Mouse (Mus musculus) embryo, embryonic 9.5 days (tissue): ENCODE data around the gene Gpd2.

ENCODE experiments used
- DNase-seq: peaks from one replicate; pipeline ENCODE4 v3.0.0-alpha.2; 2017; ENCODE audit errors: extremely low spot score

Gene Gpd2

DNA sequence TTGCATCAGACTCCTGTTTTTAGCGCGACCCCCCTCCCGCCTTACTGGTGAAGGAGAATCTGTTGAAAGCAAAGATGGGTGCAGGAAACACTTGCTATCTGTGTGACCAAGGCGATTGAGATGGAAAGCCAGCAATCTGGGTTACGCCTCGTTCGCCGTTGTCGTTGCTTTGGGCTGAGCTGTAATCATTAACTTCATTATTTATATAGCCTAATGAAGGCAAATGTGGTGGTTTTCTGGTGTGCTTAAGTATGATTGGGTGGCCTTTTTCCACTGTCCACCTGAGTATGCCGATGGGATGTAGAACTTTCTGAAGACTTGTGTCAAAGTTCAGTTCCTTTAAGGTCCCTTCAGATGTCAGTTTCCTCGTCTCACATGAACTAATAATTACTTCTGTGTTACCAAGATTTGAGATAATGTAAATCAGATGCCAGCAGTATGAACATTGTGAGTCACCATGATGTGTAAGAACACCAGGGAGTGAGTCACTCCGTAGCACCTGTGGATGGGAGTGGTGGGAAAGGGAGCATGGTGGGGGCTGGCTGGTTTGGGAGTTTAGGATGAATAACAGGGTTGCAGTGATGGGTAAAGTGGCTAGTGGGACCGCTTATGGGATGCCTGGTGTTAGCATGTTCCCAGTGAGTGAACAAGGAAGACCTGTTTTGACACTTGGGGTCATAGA lies 14.3 kb downstream of the Gpd2 start:
- no peak for DNase-seq

DNA sequence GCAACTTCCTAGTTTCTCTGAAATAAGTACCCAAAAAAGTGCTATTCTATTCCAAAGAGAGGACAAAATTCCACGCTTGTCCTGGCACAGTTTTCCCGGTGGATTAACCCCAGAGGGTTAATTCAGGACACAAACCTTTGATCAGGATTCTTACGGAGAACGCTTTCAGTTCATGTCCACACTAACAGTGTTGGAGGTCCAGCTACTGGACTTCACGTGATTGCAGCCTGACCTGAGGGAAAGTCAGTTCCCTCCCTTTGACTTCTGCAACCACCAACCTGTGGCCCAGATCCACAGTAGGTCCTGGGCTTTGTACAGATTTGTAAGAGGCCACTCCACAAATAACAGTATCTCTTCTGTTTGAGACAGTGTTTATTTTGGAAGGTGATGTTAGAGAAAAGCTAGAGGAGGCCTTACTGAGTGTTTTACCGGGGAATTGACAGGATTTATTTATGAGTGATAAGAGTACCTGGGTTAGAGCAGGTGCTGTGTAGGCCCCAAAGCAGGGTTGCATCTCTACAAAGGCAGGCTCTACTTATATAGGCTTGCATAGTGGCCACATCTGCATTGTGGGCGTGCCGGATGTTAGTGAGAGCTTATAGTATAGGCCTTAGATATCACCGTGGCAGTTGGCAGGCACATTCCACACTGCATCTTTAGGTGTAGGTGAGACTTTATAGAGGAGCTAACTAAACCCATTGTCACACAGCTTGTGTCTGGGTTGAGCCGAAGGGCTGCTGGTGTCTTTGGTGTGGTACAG lies 15.3 kb downstream of the Gpd2 start:
- DNase-seq: no peak

DNA sequence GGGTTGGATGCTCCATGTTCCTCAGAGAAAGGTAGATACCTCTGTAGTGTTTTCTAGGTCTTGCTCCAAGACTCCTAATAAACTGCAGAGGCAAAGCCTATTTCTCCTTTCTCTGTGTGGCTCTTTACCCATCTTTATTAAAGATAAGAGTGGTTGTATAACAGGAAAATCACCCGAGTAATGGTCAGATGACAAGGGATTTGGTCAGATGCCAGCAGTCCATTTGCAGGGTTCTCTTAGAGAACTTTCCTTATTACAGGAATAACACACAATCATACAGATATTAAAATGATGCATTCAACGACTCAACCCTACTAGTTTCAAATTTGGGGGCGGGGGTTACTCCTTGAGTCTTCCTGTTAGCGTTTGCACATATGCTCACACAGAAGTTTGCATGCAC lies 16.8 kb downstream of the Gpd2 start:
- DNase-seq: no peak

DNA sequence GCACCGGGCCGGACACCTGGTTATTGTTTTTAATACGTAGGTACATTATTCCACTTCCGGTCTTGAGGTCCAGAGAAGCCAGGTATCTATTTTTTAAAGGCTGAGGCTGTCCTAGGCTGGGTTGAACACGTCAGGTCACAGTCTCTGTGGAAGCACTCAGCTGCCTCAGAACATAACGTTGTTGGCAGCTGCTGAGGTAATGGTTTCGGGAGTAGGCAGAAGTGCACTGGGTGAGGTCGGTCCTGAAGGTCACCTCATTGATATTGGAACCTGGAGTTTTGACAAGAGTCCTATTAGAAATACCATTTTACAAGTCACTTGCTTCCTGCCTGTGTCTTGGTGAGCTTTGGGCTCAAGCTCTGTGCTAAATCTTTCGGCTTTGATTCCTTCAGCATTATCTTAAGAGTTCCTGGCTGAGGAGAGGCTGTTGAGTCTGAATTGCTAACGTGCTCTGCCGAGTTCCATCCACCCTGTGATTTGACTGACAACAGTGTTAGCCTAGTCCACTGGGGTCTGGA lies 17.8 kb downstream of the Gpd2 start:
- no peak for DNase-seq

DNA sequence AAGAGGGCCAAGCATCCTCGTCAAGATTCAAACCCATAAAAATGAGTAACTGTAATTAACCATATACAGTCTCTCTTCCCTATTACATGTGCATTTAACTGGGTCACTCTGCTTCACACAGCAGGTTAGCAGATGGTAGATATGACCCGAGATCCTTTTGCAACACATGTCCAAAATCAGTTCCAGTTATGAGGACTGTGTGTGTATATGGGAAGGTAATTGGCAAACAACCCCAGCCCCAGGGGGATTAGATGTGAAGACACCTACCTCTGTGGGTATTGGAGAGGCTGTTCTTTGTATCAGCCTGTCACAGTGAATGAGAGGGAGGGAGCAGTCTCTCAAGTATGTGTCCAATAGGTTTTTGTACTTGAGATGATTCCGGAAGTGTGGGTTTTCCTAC lies 18.4 kb downstream of the Gpd2 start:
- DNase-seq: no peak

DNA sequence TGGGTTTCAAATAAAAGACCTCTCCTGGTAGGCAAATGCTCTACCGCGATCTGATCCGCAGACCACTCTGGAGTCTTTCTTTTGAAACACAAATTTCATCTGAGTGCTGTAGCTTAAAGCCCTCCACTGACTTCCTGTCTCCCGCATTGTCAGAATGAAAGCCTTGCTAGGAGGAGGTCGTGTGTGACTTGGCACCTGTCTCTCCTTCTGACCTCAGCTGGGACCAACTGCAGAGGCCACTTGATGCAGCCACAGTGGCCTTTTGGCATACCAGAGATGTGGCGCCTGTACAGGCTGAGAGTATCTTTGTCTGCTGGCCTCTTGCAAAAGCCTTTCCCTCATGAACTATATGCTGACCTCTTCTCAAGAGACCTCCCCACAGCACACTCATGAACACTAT lies 19.0 kb downstream of the Gpd2 start:
- no peak for DNase-seq

DNA sequence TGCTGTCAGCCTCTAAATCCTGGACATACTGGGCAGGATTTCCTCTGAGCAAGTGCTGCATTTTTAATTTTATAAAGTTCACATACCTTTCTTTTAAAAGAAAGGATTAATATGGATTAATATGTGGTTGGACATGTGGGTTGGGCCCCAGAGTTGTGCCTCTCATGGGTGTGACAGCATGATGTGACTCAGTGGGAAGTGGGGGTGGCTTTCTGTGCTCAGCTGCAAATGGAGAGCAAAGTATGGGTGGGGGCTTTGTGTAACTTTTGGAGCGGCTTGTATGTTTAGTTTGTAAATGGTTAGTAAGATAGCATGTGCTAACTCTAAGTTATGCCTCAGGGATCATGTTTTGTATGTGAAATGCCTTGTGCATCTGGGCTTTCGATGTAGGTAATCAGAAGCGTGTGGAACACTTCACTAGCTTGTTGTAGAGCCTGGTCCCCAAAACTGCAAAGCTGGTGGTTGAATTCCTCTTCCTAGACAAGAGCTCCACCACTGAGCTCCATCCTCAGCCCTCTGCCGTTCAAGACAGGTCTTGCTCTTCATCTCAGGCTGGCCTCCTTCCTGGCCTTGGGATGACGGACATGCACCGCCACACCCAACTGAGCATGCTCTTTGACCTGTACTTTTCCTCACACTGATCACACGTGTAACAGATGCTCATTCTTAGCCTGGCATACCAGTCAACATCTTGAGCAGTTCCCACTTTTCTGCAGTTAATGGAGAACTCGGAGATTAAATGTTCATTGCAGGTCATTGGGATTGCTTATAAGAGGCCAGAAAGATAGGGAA lies 24.0 kb downstream of the Gpd2 start:
- no peak for DNase-seq

DNA sequence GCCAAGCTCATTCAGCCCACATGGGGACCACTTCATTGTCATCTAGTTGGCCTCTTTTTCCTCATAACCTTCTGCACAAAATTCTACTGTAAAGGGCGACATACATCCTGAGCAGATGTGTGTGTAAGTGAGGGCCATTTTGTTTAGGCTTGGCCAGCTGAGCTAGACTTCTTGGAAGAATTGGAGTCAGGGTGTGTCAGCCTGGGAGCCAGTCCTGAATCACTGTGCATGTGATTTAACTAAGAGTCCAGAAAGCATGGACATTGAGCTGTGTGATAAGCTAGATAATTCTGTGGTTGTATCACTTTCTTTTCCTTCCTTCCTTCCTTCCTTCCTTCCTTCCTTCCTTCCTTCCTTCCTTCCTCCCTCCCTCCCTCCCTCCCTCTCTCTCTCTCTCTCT lies 26.0 kb downstream of the Gpd2 start:
- no peak for DNase-seq

DNA sequence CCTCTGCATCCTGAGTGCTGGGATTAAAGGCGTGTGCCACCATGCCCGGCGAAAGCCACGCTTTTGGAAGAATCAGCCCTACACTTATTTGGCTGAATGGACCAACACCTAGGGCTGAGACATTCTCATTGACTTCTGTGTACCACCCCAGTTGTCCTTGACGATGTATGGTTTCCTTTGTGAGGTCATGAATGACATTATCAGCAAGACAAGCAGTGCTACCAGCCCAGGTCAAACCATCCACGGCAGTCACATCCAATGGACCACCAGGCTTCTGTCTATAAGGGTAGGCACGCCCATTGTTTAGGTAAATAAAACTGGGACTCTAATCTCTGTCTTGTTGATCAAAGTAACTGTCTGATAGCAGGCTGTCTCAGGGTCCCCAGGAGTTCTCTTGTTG lies 27.5 kb downstream of the Gpd2 start:
- DNase-seq: no peak

DNA sequence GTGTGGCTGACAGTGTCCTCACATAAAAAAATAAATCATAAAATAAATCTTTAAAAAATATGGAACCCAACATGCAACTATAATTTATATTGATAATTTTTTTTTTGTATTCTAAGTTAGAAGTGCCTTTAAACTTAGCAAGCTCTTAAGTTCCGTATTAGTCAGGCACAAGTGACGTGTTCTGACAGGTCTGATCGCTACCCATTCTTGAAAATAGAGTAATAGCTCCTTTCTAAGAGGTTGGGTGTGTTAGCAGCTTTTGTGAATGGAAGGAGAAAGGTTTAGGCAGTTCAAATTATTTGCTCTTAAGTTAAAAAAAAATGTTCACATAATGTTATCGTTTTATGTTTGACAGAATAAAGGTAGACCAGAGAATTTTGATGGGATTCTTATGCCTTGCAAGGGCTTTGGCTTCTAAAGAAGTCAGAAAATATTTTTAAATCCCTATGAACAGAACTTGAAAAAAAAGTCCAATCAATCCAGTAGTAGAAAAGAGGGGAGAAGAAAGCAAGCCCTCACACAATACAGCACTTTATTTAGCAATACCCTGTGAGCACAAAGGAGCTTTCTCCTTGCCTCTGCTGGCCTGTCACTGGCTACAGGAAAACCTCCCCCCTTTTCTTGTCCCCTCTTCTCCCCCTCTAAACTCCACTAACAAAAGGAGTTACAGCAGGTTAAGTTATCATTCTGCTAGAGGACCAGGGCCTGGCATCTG lies 29.4 kb downstream of the Gpd2 start:
- DNase-seq: peak; percentile 52

DNA sequence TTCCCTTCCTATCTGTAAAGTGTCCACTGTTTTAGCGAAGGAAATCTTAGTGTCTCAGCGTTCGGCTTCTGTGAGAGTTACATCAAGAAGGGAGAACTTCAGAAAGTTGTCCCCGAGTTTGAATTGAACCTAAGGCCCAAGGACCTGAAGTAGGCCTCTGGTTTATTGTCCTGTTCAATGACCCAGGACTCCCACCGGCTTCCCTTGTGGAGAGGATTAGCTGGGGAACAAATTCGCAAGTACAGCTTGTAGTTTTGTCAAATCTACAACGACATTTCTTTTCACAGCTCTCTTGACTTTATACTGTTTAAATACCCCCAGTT lies 29.9 kb downstream of the Gpd2 start:
- no peak for DNase-seq

DNA sequence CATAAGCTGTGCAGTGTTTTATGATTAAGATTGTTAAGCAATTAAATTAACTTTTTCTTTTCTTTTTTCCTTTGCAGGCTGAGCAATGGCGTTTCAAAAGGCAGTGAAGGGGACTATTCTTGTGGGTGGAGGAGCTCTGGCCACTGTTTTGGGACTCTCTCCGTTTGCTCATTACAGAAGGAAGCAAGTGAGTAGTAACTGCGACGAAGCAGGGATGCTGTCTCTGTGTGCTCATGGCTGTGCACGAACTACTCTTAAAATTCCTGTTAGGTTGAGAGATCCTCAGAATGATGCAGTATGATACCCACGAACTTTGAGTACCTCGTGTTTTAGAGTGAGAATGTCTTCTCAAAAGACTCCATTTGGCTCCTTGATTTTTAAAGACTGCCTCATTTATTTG lies 30.5 kb downstream of the Gpd2 start:
- no peak for DNase-seq

DNA sequence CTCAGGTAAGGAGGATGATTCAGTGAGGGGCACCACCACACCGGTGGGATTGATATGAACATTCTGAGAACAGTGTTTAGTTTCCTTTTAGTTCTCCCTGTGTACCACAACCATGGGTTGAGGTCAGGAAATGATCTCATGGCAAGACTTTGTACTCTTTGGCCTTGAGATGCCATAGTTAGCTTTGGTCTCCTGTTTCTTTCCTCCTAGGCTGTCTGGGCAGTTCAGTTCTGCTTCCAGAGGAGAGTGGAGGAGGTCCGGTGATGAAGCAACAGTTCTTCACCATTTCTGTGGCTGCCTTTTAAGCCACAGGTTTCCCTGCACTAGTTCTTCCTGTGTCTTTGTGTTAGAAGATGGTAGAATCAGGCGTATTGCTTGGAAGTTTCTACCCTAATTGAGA lies 31.4 kb downstream of the Gpd2 start:
- DNase-seq: no peak

DNA sequence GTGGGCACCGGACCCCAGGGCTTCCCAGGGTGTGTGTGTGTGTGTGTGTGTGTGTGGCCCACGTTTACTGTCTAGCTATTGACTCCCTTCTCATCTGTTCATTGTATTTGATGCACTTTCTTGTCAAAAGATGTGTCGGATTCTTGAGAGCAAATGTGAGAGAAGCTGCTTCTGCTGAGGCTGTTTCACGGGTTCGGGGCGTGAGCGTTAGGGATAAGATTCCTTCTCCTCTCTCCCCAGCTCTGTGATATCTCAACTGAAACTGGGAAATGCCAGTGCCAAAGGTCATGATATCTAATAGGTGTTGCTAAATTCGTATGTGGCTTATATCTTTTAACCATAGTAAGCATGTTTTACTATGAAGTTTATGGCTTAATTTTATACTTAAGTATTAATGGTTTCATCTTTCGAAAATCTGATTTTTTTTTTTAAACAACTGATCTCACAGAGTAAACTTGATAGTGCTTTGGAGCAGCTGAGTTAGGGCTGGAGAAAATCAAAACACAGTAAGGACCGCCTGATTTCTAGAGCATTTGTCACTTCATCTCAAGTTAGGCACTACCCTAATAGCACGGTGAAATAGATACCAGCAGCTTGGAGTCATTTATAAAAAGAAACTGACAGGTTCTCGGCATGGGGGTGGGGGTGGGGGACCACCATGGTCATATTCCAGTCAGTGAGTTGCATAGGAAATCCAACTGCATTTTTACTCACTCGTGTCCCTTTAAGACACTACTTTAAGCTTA lies 32.4 kb downstream of the Gpd2 start:
- no peak for DNase-seq

DNA sequence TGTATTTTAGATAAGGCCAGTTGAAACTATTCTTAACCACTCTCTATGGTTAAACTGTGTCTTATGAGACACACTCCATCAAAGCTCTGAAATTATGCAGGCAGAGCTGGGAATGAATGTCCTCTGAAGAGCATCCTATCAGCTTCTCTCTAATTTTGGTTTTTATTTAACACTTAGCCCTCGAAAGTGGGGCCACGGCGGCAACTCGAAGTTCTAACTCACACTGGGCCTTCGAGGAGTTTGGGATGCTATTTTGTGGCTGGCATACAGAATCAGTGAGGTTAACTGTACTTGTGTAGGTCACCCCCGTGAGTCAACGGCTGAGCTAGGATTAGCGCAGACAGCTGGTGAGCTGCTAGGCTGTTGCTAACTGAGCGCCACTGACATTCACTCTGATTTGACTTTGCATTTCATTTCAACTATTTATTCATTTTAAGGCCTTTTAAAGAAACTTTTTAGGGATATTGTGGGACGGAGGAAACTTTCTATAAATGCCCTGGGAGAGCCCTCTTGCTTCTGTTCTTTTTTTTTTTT lies 42.8 kb downstream of the Gpd2 start:
- DNase-seq: no peak

DNA sequence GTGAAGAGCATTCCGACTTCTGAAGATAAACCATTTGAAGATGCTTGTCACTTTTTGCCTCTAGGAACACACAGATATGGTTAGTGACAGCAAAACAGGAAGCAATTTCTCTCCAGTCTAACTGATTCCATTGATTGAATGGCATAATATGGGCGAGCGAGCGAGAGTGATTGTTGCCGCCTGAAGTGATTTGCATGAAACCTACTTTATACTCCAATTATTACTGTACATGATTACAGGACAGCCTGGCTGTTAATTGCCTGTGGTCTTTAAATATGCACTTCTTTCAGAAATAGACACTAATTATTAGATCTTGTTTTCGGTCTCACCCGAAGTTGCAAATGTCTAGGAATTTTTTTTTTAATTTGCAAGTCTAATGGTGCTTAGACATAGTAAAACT lies 46.4 kb downstream of the Gpd2 start:
- no peak for DNase-seq

DNA sequence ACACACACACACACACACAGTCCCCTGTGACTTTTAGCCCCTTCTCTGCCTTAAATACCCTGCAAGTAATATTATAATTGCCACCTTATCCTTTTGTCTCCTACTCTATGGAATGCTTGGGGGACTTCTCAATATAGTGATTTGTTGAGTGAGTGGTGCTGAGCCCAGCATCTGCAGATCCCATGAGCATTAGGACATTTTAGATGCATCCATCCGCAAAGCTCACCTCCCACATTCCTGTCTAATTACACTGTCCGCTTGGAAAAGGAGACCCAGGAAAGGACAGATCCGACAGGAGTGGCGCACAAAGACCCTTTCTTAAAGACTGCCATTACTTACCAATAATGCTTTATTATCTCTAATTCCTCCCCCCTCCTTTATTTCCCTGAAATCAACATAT lies 47.8 kb downstream of the Gpd2 start:
- DNase-seq: no peak

DNA sequence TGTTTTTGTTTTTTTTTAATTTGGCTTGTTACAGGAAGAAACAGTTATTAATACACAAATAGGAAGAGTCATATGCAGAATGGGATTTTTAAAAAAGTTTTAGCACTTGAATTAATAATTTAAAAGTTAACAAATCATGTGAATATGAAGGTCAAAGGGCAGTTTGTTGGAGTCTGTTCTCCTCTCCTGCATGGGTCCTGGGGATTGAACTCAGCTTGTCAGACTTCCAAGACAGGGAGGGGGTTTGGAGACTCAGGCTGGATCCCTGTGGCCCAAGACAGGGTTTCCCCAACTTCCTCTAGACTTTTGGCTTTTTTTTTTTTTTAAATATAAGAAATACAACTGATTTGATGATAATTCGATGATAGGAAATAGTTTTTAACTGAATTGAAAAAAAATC lies 50.6 kb downstream of the Gpd2 start:
- DNase-seq: no peak

DNA sequence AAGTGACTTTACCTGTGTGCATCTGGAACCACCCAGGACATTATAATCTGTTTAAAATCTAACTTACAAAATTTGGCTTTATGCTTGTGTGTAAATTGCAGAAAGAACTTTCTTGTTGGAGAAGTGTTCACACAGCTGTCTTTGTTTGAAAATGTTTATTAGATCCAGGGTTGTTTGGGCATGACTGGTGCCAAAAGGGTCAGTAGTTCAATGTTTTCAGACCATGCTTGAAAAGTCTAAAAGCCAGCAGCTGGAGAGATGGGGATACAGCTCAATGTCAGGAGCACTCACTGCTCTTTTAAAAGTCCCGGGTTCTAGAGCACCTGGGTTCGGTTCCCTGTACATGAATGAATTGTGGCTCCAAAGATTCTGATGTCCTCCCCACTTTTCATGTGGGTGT lies 56.1 kb downstream of the Gpd2 start:
- no peak for DNase-seq

DNA sequence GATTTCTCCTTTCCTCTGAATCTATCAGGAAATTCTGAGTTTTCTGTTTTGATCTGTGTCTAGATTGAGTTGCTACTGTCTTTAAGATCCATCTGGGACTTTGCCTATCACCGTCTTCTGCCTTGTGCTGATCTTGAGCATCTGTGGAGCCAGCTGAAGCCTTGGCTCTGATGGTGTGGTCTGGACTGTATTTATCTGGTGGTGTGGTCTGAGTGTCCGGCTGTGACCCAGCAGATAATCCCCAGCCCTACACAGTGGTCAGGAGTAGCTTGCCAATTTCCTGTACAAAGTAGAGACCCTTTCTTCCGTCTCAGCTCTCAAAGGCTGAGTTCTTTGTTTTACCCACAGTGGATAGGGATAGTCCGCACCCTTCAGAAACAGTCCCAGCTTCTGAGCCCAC lies 58.6 kb downstream of the Gpd2 start:
- DNase-seq: no peak

DNA sequence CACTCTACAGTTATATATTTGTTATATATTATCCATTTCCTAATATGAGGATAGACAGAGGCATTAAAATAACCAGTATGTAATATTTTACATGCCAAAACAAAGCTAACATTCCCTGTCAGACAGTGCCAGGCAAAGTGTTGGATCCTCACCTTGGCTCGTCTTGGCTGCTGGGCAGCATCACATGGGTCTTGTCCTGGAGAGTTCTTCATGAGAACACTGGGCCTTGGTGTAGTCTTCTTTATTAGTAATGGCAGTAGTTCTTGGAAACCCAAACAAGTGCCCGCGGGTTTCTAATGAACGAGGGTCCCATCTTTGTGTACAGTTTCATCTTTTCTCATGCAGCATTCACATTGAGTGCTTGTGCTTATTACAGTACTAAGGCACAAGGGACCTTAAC lies 59.8 kb downstream of the Gpd2 start:
- no peak for DNase-seq
